Mouse (Mus musculus) layer of hippocampus, postnatal 10 days (tissue): ENCODE results near the gene Paf1. TPM values are rescaled to one million over a fixed set of nuclear protein-coding genes. Genes with fewer than 3 reads are reported as not detected.

Experiments
- DNase-seq, 2 experiments: peaks; one replicate each; pipeline ENCODE4 v3.0.0; 2021; ENCODE audit warnings: low spot score in 2 of 2
- long read RNA-seq: library from polyadenylated mRNA; stranded (forward); transcript quantifications from one replicate; pipeline ENCODE4 v2.0.0, GENCODE M21; 2023
- total RNA-seq, 2 experiments: library from RNA; stranded (reverse); gene quantifications; 2 replicates each; pipeline ENCODE4 v1.2.3; 2021

Paf1 gene
- 10 to 100 TPM; 73.3 to 93.0 TPM for total RNA-seq
- long read RNA-seq, transcript Paf1-201 (14 exons, 2,003 nt): major isoform, 33 of 39 reads
- long read RNA-seq, partial matches to known transcripts: 0 of 39 reads
- long read RNA-seq, other reads (novel, unspliced or antisense): 6 of 39 reads

DNA sequence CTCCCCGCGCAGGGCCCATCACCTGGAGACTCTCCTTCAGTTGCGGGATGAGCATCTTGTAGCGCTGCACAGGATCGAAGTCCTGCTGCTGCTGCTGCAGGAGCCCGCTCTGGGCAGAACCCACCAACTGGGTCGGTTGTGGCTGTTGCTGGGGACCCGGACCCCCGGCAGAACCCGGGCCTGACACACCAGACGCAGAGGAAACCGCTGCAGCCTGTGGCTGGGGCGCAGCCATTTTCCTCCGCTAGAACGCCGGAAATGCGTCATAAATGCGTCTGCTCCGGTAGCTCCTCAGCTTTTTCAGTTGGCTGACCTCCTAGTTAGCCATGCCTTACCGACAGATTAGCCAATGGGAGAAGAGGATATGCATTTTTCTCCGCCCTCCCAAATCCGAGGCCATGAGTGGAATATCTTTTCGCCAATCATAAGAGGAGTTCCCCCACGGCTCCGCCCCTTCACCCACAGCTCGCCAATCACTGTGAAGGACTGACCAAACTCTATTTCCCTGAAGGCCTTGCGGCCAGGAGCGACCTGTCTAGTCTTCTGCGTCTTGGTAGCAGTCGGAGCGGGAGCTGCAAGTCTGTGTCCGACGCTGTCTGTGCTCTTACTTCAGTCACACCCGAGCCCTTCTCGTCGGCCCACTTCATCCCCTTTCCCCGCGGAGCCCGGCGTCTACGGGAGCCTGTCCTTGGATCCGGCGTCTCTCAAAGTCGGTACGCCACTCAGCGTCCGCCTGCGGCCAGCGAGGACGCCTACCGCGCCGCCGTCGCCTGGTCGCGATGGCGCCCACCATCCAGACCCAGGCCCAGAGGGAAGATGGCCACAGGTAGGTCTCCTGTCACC, at the start of gene Paf1, which contains the start of gene Med29:
Paf1 (plus strand) TSS at position 523 of the 843 bp plus-strand sequence.
Med29 (minus strand) TSS at position 280 of the 843 bp plus-strand sequence.
- DNase-seq: peak; percentile 91 to 95

DNA sequence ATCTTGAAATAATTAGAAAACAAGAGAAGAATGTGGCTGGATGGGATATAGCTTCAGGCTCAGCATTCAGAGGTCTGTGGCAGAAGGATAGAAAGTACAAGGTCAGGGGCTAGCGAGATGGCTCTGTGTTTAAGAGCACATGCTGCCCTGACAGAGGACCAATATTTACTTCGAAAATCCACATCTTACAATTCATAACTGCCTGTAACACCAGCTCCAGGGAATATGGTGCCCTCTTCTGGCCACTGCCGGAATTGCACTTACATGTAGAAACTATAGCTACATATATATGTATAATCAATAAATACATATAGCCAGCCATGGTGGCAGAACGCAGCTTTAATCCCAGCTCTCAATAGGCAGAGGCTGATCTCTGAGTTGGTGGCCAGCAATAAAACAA, 48.1 kb upstream of the Paf1 start:
- peak; percentile 56 to 65 for DNase-seq

DNA sequence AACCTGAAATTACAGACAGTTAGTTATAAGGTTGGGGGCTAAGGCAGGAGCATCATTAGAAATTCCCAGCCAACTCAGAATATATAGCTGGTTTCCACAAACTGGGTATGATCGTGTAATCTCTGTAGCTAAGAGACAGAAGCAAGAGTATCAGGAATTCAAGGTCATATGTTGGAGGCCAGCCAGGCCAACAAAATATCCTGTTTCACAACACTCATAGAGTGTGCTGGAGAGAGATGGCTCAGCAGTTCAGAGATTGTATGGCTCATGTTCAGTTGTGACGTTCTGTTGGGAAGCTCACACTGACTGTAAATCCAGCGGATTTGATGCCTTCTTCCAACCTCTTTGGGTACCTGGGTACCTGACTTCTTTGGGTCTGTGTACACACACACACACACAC, 45.0 kb upstream of the Paf1 start:
- no peak for DNase-seq

DNA sequence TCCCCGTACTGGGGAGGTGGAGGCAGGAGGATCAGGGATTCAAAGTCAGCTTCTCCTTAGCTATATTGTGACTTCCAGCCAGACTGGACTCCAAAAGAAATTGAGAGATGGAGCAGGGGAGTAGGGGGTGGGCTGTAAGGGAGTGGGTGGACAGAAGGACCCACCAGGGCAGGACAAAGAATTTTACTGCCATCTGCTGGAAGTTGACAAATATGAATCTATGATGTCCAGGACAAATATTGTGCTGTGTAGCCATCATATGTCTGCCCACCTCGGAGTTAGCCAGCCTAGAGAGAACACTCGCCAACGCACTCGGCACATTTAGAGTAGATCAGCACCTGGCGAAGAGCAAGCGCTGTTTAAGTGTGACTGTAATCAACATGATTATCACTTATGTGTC, 44.1 kb upstream of the Paf1 start:
- DNase-seq: no peak

DNA sequence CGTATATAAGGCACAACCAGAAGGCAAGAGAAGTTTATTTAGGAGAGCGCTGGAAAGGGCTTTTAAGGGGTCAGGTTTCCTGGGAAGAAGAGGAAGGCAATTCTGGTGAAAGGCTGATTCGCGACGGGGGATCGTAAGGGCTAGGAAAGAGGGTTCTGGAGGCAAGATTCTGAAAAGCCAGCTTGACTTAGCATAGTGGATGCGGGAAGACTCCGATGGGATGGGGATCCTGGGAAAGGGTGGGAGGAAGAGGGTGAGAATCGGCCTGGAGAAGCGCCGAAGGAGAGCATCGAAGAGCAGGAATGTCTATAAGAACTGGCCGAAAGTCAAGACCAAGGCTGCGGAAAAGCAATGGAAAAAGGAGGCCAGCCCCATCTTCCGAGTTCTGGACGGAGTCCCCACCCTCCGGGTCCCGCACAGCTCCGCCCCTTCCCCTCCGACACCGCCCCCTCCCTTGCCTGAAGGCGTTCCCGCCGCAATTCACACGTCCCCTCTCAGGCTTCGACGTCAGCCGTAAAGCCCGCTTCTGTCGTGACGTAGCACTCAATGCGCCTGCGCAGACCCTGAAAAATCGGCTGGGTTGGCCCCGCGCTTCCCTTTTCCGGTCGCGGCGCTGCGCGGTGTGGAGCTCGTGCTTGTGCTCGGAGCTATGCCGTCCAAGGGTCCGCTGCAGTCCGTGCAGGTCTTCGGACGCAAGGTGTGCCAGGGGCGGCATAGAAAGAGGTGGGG, 42.4 kb upstream of the Paf1 start, which contains the start of gene Rps16:
Rps16 (plus strand) TSS at position 498 of the 729 bp plus-strand sequence.
- peak; percentile 99 for DNase-seq

DNA sequence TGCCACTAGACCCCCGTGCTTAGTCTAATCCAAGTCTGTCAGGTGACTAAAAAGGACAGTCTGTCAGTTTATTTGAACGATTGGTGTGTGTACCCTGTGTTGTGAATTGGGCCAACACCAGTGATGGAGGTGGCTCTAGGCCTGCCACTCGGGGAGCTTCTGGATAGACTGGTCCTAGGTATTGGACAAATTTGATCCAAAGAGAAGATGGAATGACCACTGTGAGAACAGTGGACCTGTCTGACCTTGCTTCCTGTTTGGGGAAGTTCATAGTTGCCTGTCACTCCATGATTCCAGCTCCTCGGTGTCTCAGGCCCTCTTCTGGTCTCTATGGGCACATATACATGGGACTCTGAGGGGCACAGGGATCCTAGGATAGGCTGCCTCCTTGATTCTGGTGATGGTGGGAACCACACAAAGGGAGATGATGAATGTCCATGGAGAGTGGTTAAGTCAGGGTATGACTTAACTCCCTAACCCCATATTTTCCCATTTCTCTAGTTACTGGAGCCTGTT, 41.0 kb upstream of the Paf1 start:
- DNase-seq: no peak

DNA sequence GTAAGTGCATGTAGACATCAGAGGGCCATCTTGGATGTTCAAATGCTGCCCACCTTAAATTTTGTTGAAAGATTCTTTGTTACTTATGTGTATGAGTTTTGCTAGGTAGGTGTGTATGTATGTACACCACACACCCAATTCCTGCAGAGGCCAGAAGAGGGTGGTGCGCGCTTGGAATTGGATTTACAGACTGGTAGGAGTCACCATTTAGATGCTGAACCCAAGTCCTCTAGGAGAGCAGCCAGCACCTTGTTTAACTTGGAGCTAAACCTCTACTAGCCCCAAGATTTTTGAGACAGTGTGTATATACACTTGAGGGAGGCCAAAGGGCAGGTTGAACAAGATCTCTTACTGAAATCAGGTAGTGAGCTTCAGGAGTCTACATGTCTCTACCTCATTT, 39.5 kb upstream of the Paf1 start:
- no peak for DNase-seq

DNA sequence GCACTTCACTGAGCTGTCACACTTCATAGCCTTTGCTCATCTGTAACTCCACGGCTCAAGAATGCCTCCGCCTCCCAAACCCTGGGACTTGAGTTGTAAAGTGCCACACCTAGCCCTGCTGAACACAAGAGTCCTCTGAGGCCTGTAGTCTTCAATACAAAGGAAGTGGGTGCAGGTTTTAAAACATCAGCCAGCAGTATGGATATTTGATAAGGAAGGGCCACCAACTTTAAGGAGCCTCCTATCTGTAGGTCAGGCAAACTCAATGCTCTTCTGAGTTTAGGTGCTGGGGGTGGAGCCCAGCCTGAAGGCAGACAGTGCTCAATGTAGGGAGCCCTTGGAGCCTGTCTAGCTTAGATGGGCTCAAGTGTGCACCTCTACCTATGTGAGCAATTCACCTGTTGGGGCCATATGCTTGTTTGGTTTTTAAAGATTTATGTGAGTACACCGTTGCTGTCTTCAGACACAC, 38.6 kb upstream of the Paf1 start:
- no peak for DNase-seq

DNA sequence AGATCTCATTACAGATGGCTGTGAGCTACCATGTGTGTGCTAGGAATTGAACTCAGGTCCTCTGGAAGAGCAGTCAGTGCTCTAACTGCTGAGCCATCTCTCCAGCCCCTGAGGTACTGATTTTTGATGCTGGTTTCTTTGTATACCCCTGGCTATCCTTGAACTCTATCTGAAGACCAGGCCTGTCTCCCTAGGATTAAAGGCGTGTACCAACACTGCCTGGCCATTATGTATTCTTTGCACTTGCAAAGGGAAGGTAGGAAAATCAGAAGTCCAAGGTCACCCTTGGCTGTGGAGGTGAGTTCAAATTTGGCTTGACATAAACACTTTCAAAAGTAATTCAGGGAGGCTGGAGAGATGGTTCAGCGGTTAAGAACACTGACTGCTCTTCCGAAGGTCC, 38.2 kb upstream of the Paf1 start:
- no peak for DNase-seq

DNA sequence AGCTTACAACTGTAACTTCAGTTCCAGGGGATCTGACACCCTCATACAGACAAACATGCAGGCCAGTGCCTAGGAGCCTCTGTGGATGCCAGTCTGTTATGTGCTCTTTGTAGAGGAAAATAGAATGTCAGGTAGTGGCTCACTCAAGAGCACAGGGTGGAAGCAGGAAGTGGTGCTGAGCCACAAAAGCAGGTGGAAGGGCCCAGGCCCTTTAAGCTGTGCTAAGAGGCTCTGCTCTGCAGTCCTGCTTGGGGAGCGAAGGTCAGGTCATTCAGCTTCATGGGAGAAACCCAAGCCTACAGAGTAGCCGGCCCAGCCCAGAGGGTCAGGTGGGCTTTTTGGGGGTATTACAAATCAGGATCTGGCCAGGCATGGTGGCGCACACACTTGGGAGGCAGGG, 37.5 kb upstream of the Paf1 start:
- DNase-seq: no peak

DNA sequence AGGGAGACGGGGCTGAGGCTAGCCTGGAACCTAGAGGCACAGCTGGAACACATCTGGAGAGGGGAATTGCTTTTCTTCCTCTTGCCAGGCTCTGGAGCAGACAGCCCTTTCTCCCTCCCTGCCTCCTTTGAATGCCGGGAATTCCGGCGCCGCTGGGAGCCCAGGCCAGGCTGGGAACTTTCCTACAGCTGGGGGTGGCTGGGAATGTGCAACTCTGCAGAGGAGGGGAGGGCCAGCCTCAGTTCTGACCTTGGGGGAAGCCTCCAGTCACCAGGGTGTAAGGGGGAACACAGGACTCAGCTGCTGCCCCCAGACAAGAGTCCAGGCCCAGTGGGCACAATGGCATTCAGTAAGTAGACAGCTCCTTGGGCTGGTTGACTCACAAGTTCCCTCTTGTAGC, 35.8 kb upstream of the Paf1 start:
- DNase-seq: no peak

DNA sequence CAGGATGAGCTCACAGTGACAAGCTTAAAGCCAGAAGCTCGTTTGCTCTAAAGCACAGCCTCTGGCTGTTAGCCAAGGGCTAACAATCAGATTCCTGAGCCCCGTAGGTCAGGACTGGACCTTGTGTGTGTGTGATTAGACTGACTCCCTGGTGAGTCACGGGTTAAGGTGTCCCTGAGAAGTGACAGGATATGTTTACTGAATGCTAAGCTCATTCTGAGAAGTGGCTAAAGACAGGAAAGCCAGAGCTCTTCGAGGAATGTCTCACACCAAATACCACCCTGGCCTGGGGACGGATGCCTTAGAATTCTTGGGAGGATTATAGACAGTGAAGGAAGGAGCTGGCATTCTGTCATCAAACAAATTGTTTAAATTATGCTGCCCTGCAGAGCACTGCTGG, 34.8 kb upstream of the Paf1 start:
- no peak for DNase-seq

DNA sequence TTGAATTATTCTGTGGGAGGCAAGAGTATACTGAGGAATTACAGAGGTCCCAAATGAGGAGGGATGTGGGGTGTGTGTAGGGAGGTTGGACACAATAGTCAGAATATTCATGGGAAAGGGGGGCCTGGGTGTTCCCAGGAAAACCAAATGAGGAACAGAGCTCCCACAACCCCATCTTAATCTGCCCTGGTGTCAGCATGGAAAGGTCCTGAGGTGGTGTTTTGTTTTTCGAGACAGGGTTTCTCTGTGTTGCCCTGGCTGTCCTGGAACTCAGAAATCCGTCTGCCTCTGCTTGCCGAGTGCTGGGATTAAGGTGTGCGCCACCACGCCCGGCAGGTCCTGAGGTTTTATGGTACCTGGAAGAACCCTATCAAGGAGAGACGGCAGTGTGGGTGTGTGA, 34.3 kb upstream of the Paf1 start:
- no peak for DNase-seq

DNA sequence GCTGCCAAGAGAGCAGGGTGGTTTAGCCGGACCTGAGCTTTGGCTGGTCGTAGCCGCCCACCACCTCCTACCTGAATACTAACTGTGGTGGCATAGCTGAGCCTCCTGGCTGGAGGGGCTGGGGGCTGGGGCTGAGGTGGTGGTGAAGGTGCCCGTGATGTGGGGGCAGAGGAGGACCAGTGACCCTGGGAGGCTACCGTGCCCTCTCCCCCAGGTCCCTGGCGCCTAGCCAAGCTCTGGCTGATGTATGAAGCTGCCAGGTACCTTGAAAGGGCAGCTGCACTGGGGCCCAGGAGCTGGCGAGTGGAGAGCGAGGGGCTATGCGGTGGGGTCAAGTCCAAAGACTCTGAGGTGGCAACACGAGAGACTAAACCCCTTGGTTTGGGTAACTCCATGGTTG, 32.9 kb upstream of the Paf1 start:
- DNase-seq: peak in 1 of 2 experiments; percentile 12

DNA sequence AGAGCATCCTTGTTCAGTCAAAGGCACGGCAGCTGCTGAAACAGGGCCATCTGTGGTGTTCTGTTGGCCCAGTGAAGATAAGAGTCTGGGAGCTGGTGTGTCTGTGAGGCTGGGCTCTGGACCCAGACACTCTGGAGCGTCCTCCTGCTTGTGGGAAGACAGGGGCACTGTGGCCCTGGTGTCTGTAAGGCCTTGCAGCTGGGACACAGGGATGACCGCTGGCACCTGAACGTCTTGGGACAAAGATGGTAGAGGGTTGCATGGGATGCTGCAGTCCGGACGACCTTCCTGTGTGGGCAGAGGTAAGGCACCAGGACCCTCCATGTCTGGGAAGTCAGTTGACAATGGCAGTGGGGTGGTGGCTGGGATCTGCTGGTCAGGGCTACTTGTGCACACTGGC, 32.5 kb upstream of the Paf1 start:
- DNase-seq: no peak

DNA sequence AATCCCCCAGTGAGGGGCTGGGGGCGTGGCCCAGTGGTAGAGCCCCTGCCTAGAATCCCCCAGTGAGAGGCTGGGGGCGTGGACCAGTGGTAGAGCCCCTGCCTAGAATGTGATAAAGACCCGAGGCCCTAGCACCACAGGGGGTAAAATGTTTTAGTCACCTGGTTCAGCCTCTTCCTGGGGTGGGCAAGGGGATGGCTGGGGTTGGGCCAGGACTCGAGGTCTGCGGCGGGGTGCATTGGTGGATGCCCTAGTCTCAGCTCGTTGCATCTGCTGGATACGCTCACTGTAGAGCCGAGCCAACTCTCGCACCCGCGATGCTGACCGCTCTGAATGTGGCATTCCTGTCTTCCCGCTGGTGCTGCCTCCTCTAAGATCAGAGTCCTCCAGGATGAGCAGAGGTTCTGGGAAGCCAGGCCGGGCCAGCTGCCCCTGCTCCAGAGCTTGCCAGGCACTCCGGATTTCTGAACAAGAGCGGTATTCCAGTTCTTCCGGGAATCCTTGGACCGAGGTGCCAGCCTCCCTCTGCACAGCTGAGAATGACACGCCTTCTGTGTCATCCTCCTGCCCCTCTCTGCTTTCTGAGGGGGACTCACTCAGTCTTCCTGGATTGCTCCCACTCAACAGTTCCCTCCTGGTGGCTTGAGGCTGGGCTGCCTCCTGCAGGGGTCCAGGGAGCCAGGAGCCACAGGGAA, 31.0 kb upstream of the Paf1 start:
- no peak for DNase-seq

DNA sequence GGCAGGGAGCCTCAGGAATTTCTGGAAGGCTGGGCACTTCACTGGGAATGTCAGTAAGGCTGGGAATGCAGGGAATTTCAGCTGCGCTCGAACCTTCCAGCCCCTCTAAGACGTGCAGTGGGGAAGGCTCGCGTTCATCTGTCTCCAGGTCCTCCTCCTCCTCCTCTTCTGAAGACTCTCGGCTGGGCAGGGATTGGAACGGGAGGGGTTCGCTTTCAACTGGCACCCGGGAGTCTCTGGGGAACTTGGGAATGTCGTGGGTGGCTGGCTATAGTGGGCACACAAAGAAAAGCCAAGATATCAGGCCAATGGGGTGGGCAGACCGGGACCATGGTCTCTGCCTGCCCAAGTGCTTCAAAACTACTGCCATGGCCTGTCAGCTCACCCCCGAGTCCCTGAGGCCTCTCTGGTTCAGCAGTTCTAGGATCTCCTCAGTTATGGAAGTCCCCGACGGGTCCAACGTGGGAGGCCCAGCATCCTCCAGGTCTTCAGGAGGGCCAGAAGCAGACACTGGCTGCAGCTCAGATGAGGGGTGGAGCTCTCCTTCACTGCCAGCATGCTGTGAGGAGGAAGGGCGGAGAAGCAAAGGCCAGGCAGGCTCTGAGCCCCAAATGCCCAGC, 30.2 kb upstream of the Paf1 start:
- DNase-seq: no peak

DNA sequence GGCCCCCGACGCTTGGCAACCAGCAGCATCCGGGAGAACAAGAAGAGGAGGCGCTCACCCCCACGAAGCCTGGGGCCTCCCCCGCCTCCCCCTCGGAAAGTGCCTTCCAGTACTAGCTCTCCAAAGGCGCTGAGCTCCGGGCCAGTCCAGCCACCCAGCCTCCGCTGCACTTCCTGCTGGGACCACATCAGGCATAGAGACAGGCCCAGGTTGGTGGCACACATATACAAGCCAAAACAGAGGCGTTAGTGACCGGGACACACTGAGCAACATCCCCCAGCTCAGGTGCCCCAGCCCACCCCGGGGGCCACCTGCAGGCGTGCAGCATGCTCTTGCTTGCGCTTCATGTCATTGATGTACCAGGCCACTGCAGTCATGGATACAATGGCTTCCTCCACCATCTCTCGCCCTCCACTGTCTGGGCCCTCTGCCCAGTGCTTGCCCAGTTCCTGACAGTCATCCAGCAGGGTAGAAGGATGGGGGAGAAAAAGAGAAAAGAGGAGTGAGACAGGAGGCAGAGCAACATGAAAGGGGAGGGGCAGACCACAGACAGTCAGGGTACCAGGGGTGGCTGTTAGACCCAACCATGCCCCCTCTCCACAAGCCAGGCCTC, 25.0 kb upstream of the Paf1 start:
- no peak for DNase-seq

DNA sequence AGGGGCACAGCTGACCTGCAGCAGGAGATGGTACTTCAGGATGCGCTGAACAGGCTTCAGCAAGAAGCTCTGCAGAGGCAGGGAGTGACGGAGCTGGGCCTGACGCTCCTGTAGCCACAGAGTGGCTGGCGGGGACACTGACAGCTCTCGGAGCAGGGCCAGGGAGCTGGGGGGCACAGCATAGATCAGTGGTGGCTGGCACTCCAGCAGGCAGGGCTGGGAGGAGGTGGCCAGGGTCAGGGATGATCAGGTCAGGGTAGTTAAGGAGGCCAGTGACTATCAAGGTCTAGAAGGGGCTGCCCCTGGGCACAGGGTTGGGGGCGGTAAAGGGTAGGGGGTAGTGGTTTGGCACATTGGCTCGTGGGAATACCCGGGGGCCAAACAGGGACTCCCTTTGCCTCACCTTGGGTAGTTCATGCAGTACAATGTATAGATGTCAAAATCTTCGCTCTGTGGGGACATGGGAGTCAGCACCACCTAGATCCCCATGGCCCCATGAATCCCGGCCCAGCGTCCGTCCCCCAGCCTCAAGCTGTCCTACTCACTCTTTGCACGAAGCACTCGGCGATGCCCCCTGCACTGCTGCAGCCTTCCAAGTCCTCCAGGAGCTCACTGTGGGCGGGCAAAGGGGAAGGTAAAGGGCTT, 24.4 kb upstream of the Paf1 start:
- DNase-seq: no peak

DNA sequence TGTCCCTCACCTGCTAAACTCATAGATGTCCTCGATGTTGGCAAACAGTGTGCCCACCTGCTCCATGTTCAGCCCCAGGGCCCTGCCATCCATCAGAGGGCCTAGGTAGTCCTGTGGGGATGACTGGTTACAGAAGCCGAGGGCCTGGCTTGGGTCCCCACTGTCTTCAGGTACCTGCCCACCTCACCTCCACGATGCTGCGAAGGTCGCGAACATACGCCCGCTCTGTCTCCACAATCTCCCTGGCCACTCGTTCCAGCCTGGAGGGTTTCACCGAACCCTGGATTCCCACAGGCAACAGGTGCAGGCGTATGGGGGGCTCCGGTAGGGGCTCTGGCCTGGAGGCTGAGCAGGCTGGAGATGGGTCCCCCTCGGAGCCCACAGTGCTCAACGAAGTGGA, 22.7 kb upstream of the Paf1 start:
- no peak for DNase-seq
